Mouse (Mus musculus): ENCODE results near the gene Tmem245.

Tmem245 gene

GRCm38 (mm10) chr4:56865003-56865511 lies 82.2 kb downstream of the Tmem245 start, which contains the start of gene Ctnnal1:
Ctnnal1 (minus strand) TSS chr4:56865188.
- DNase-seq (ENCODE audit: low spot score) = peak; percentile 71

- no peak for DNase-seq (ENCODE audit: low spot score)
Observed at GRCm38 (mm10) chr4:56864417-56865001, 82.7 kb downstream of the Tmem245 start.

GRCm38 (mm10) chr4:56864016-56864415 lies 83.2 kb downstream of the Tmem245 start:
- DNase-seq (ENCODE audit: low spot score) = no peak

- DNase-seq (ENCODE audit: low spot score) = no peak
Observed at GRCm38 (mm10) chr4:56861551-56861950, 85.7 kb downstream of the Tmem245 start.

GRCm38 (mm10) chr4:56858733-56859132 lies 88.5 kb downstream of the Tmem245 start:
- no peak for DNase-seq (ENCODE audit: low spot score)

- DNase-seq (ENCODE audit: low spot score) = no peak
Observed at GRCm38 (mm10) chr4:56856371-56856949, 90.8 kb downstream of the Tmem245 start.

- DNase-seq (ENCODE audit: low spot score) = no peak
Observed at GRCm38 (mm10) chr4:56855935-56856334, 91.3 kb downstream of the Tmem245 start.

GRCm38 (mm10) chr4:56850724-56851123 lies 96.5 kb downstream of the Tmem245 start:
- DNase-seq (ENCODE audit: low spot score) = no peak

GRCm38 (mm10) chr4:56848044-56848443 lies 99.2 kb downstream of the Tmem245 start:
- DNase-seq (ENCODE audit: low spot score) = no peak

GRCm38 (mm10) chr4:56847400-56847799 lies 99.8 kb downstream of the Tmem245 start:
- no peak for DNase-seq (ENCODE audit: low spot score)

GRCm38 (mm10) chr4:56845896-56846533 lies 101.2 kb downstream of the Tmem245 start:
- DNase-seq (ENCODE audit: low spot score) = no peak

- DNase-seq (ENCODE audit: low spot score) = no peak
Observed at GRCm38 (mm10) chr4:56844911-56845310, 102.3 kb downstream of the Tmem245 start.

GRCm38 (mm10) chr4:56843963-56844362 lies 103.3 kb downstream of the Tmem245 start:
- no peak for DNase-seq (ENCODE audit: low spot score)

- no peak for DNase-seq (ENCODE audit: low spot score)
Observed at GRCm38 (mm10) chr4:56842501-56842900, 104.7 kb downstream of the Tmem245 start.

GRCm38 (mm10) chr4:56840297-56840696 lies 106.9 kb downstream of the Tmem245 start:
- no peak for DNase-seq (ENCODE audit: low spot score)

- DNase-seq (ENCODE audit: low spot score) = no peak
Observed at GRCm38 (mm10) chr4:56837661-56838060, 109.6 kb downstream of the Tmem245 start.

GRCm38 (mm10) chr4:56831998-56832397 lies 115.2 kb downstream of the Tmem245 start:
- no peak for DNase-seq (ENCODE audit: low spot score)

- DNase-seq (ENCODE audit: low spot score) = no peak
Observed at GRCm38 (mm10) chr4:56831013-56831609, 116.1 kb downstream of the Tmem245 start.

- DNase-seq (ENCODE audit: low spot score) = peak; percentile 38
Observed at GRCm38 (mm10) chr4:56829511-56829921, 117.7 kb downstream of the Tmem245 start.

- DNase-seq (ENCODE audit: low spot score) = no peak
Observed at GRCm38 (mm10) chr4:56828932-56829331, 118.3 kb downstream of the Tmem245 start.

- DNase-seq (ENCODE audit: low spot score) = no peak
Observed at GRCm38 (mm10) chr4:56824231-56824630, 123.0 kb downstream of the Tmem245 start.

- no peak for DNase-seq (ENCODE audit: low spot score)
Observed at GRCm38 (mm10) chr4:56820017-56820550, 127.2 kb downstream of the Tmem245 start.

Data from ovary, postnatal 10 days (tissue).